Mouse (Mus musculus) cerebellum, adult 18-20 months (tissue): ENCODE data around the gene Stat1.

ENCODE experiments used
- DNase-seq, 2 experiments: peaks; one replicate each; pipeline ENCODE4 v3.0.0; 2021

Stat1 gene

GRCm38 (mm10) chr1:52118860-52119591, at the start of gene Stat1:
Gene Stat1 (plus strand): TSS chr1:52119440.
- peak; percentile 82 to 85 for DNase-seq

- no peak for DNase-seq
Measured at GRCm38 (mm10) chr1:52079724-52080367, 39.4 kb upstream of the Stat1 start.

GRCm38 (mm10) chr1:52080375-52080774, 38.9 kb upstream of the Stat1 start:
- no peak for DNase-seq

- DNase-seq, result no peak
Measured at GRCm38 (mm10) chr1:52086236-52086635, 33.0 kb upstream of the Stat1 start.

GRCm38 (mm10) chr1:52087128-52087527, 32.1 kb upstream of the Stat1 start:
- no peak for DNase-seq

GRCm38 (mm10) chr1:52088634-52089033, 30.6 kb upstream of the Stat1 start:
- no peak for DNase-seq

GRCm38 (mm10) chr1:52098618-52099232, 20.5 kb upstream of the Stat1 start:
- DNase-seq, result peak; percentile 43 to 46

GRCm38 (mm10) chr1:52100496-52100895, 18.7 kb upstream of the Stat1 start:
- no peak for DNase-seq

- no peak for DNase-seq
Measured at GRCm38 (mm10) chr1:52102795-52103194, 16.4 kb upstream of the Stat1 start.

GRCm38 (mm10) chr1:52107206-52107605, 12.0 kb upstream of the Stat1 start:
- no peak for DNase-seq

GRCm38 (mm10) chr1:52111217-52111616, 8.0 kb upstream of the Stat1 start:
- no peak for DNase-seq

GRCm38 (mm10) chr1:52112301-52112700, 6.9 kb upstream of the Stat1 start:
- DNase-seq, result no peak

GRCm38 (mm10) chr1:52113067-52113665, 6.1 kb upstream of the Stat1 start:
- no peak for DNase-seq

GRCm38 (mm10) chr1:52113666-52114069, 5.6 kb upstream of the Stat1 start:
- DNase-seq, result peak; percentile 96 to 99

GRCm38 (mm10) chr1:52116441-52116840, 2.8 kb upstream of the Stat1 start:
- DNase-seq, result no peak

GRCm38 (mm10) chr1:52117777-52118176, 1.5 kb upstream of the Stat1 start:
- DNase-seq, result no peak

- peak in 1 of 2 experiments; percentile 16 for DNase-seq
Measured at GRCm38 (mm10) chr1:52119691-52120090, 451 bp downstream of the Stat1 start.

GRCm38 (mm10) chr1:52120191-52120590, 951 bp downstream of the Stat1 start:
- DNase-seq, result no peak

GRCm38 (mm10) chr1:52121052-52121451, 1.8 kb downstream of the Stat1 start:
- no peak for DNase-seq

GRCm38 (mm10) chr1:52124818-52125217, 5.6 kb downstream of the Stat1 start:
- no peak for DNase-seq

GRCm38 (mm10) chr1:52127350-52127749, 8.1 kb downstream of the Stat1 start:
- DNase-seq, result no peak

GRCm38 (mm10) chr1:52129794-52130193, 10.6 kb downstream of the Stat1 start:
- no peak for DNase-seq

- no peak for DNase-seq
Measured at GRCm38 (mm10) chr1:52131787-52132377, 12.6 kb downstream of the Stat1 start.
